Mouse (Mus musculus) embryonic stem cell, embryonic (primary cell): ENCODE measurements around the gene Ggt6.

Experiments
- CTCF ChIA-PET, 4 experiments: fragments of 300-600 bp in 2 of 4; fragments of 350-600 bp in 2 of 4; sonication (Branson Sonifier 250); formaldehyde crosslinking; loops; one replicate each; lab custom pipeline; 2022; ENCODE audit warnings: inconsistent platforms in 2 of 4; lab: Charles Lee
- POLR2A ChIA-PET, 4 experiments: fragments of 300-600 bp in 2 of 4; fragments of 350-600 bp in 2 of 4; sonication (Branson Sonifier 250); formaldehyde crosslinking; loops; one replicate each; lab custom pipeline; 2022; ENCODE audit warnings: antibody characterized with exemption in 4 of 4, inconsistent platforms in 1 of 4; lab: Charles Lee

Ggt6 gene

GRCm38 (mm10) chr11:72440965-72441664 lies 5.8 kb downstream of the Ggt6 start, which contains the start of gene Mybbp1a:
Gene Mybbp1a (plus strand): TSS chr11:72441355.
- POLR2A ChIA-PET = interaction anchor here (0.5 to 6.5 kb wide), 13 partner anchors 9 to 232 kb away, joined by 3 to 80 read pairs (median 3); partner anchors contain the start of gene Smtnl2 (in 1 of the 4)
- CTCF ChIA-PET = interaction anchor here in 1 of 4 experiments (1.5 kb wide), 1 partner anchor 99 kb away, joined by 4 read pairs; no protein-coding TSS in a partner anchor

- ChIA-PET POLR2A (interaction anchor here in 1 of 4 experiments (0.5 kb wide), 1 partner anchor 10 kb away, joined by 3 read pairs; no protein-coding TSS in a partner anchor), CTCF (interaction anchor here in 3 of 4 experiments (0.5 to 1.7 kb wide), 9 partner anchors 17 to 226 kb away, joined by 3 to 8 read pairs (median 4); no protein-coding TSS in a partner anchor)
Measured at GRCm38 (mm10) chr11:72446311-72447105, 11.2 kb downstream of the Ggt6 start.

GRCm38 (mm10) chr11:72447475-72447874 lies 12.1 kb downstream of the Ggt6 start:
- POLR2A ChIA-PET = interaction anchor here in 2 of 4 experiments (0.8 to 2.8 kb wide), 9 partner anchors 8 to 119 kb away, joined by 3 to 8 read pairs (median 3); partner anchors contain the start of gene Spns2 (in 1 of the 2)
- CTCF ChIA-PET = interaction anchor here (0.5 to 1.7 kb wide), 15 partner anchors 18 to 1691 kb away, joined by 3 to 8 read pairs (median 4); partner anchors contain the start of gene Spns2 (in 1 of the 4)

GRCm38 (mm10) chr11:72452140-72452665 lies 16.9 kb downstream of the Ggt6 start:
- CTCF ChIA-PET = interaction anchor here in 3 of 4 experiments (0.8 to 1.4 kb wide), 6 partner anchors 23 to 587 kb away, joined by 3 to 7 read pairs (median 3); no protein-coding TSS in a partner anchor
- POLR2A ChIA-PET = interaction anchor here (0.8 to 6.5 kb wide), 23 partner anchors 8 to 115 kb away, joined by 3 to 80 read pairs (median 4); partner anchors contain the start of genes Ggt6 (in 1 of the 4) and Mybbp1a (in 1 of the 4)

GRCm38 (mm10) chr11:72453105-72453953 lies 18.0 kb downstream of the Ggt6 start:
- ChIA-PET CTCF (interaction anchor here in 3 of 4 experiments (0.7 to 1.4 kb wide), 9 partner anchors 24 to 586 kb away, joined by 3 to 4 read pairs (median 3); no protein-coding TSS in a partner anchor), POLR2A (interaction anchor here (0.6 to 6.5 kb wide), 25 partner anchors 9 to 158 kb away, joined by 3 to 80 read pairs (median 4); partner anchors contain the start of genes Mybbp1a (in 2 of the 4) and Ggt6 (in 1 of the 4))

- ChIA-PET POLR2A (interaction anchor here in 3 of 4 experiments (0.8 to 6.5 kb wide), 11 partner anchors 11 to 60 kb away, joined by 3 to 80 read pairs (median 4); partner anchors contain the start of genes Spns2 (in 2 of the 3), Ggt6 (in 1 of the 3) and Mybbp1a (in 1 of the 3)), CTCF (interaction anchor here in 2 of 4 experiments (0.6 to 0.9 kb wide), 2 partner anchors 34 to 108 kb away, joined by 3 read pairs; partner anchors contain the start of gene Spns2 (in 1 of the 2))
Measured at GRCm38 (mm10) chr11:72455694-72456093, 20.4 kb downstream of the Ggt6 start.

GRCm38 (mm10) chr11:72457995-72458496 lies 22.7 kb downstream of the Ggt6 start:
- ChIA-PET POLR2A (interaction anchor here in 1 of 4 experiments (0.6 to 1.0 kb wide), 2 partner anchors 25 to 32 kb away, joined by 3 to 5 read pairs; partner anchors contain the start of gene Spns2), CTCF (no interaction called here)

GRCm38 (mm10) chr11:72458502-72458901 lies 23.2 kb downstream of the Ggt6 start:
- POLR2A ChIA-PET = interaction anchor here in 1 of 4 experiments (0.6 to 1.0 kb wide), 2 partner anchors 26 to 31 kb away, joined by 3 to 5 read pairs; partner anchors contain the start of gene Spns2
- CTCF ChIA-PET = interaction anchor here in 1 of 4 experiments (0.6 kb wide), 1 partner anchor 482 kb away, joined by 3 read pairs; no protein-coding TSS in a partner anchor

- ChIA-PET POLR2A (interaction anchor here in 2 of 4 experiments (0.6 to 4.0 kb wide), 5 partner anchors 9 to 57 kb away, joined by 3 to 23 read pairs (median 4); partner anchors contain the start of gene Spns2 (in 1 of the 2)), CTCF (interaction anchor here in 2 of 4 experiments (1.0 to 1.5 kb wide), 2 partner anchors 101 to 119 kb away, joined by 3 read pairs; no protein-coding TSS in a partner anchor)
Measured at GRCm38 (mm10) chr11:72461500-72461981, 26.2 kb downstream of the Ggt6 start.

GRCm38 (mm10) chr11:72464821-72465220 lies 29.5 kb downstream of the Ggt6 start:
- POLR2A ChIA-PET = interaction anchor here in 1 of 4 experiments (4.0 kb wide), 1 partner anchor 12 kb away, joined by 23 read pairs; no protein-coding TSS in a partner anchor
- CTCF ChIA-PET = no interaction called here

- ChIA-PET POLR2A (interaction anchor here in 1 of 4 experiments (0.9 to 4.4 kb wide), 2 partner anchors 10 to 11 kb away, joined by 3 to 16 read pairs; no protein-coding TSS in a partner anchor), CTCF (interaction anchor here in 3 of 4 experiments (0.6 to 1.4 kb wide), 3 partner anchors 24 to 368 kb away, joined by 3 to 26 read pairs (median 4); partner anchors contain the start of gene Spns2 (in 1 of the 3))
Measured at GRCm38 (mm10) chr11:72465978-72466693, 30.8 kb downstream of the Ggt6 start.

GRCm38 (mm10) chr11:72466694-72467507 lies 31.6 kb downstream of the Ggt6 start:
- ChIA-PET CTCF (interaction anchor here in 3 of 4 experiments (0.6 to 1.4 kb wide), 3 partner anchors 23 to 368 kb away, joined by 3 to 26 read pairs (median 4); partner anchors contain the start of gene Spns2 (in 1 of the 3)), POLR2A (interaction anchor here in 2 of 4 experiments (0.8 to 4.4 kb wide), 3 partner anchors 10 to 14 kb away, joined by 3 to 16 read pairs (median 3); no protein-coding TSS in a partner anchor)

- POLR2A ChIA-PET = interaction anchor here in 2 of 4 experiments (0.6 to 4.4 kb wide), 7 partner anchors 9 to 34 kb away, joined by 3 to 16 read pairs (median 4); partner anchors contain the start of genes Ggt6 (in 1 of the 2) and Spns2 (in 1 of the 2)
- CTCF ChIA-PET = interaction anchor here in 1 of 4 experiments (1.2 kb wide), 1 partner anchor 21 kb away, joined by 4 read pairs; the partner anchor contains the start of gene Spns2
Measured at GRCm38 (mm10) chr11:72468525-72468924, 33.2 kb downstream of the Ggt6 start.

- POLR2A ChIA-PET = interaction anchor here in 2 of 4 experiments (0.9 to 4.4 kb wide), 7 partner anchors 8 to 29 kb away, joined by 3 to 16 read pairs (median 4); partner anchors contain the start of gene Spns2 (in 1 of the 2)
- CTCF ChIA-PET = interaction anchor here in 2 of 4 experiments (0.8 to 1.2 kb wide), 2 partner anchors 20 to 21 kb away, joined by 4 to 6 read pairs; partner anchors contain the start of gene Spns2 (in 2 of the 2)
Measured at GRCm38 (mm10) chr11:72469217-72469616, 33.9 kb downstream of the Ggt6 start.
